Mouse (Mus musculus) E14TG2a.4 (cell line): Measurements from ENCODE around the gene Rab4b.

Experiments used
- CTCF ChIP-seq: conservative IDR thresholded peaks from 2 replicates; pipeline ENCODE4 v1.5.1; 2014; ENCODE audit warnings: low read length
- NANOG ChIP-seq: IDR thresholded peaks from 2 replicates; pipeline ENCODE4 v1.6.1; 2014; ENCODE audit warnings: borderline replicate concordance, low read length, mixed read lengths
- POU5F1 ChIP-seq: IDR thresholded peaks from 2 replicates; pipeline ENCODE4 v1.6.1; 2014; ENCODE audit warnings: low read length, borderline replicate concordance

GRCm38 (mm10) chr7:27168371-27168770 lies 10.3 kb downstream of the Rab4b start:
- TF ChIP-seq CTCF (no peak), NANOG (no peak), POU5F1 (no peak)
